23 mouse cellular contexts compared by ENCODE assay signal in genomic region chr11:48038051-48038450, GRCm38 (mm10).
"Had no signal": no experiment of that assay in that cellular context is flagged by ENCODE, and none has a peak within 500 bp of the region (broad histone marks: within the 10 kb centered on the region; RNA-seq: fewer than 3 reads in every experiment).

No protein-coding gene starts in this region.

- H3K4me2 ChIP-seq: intestine, embryonic 15.5 days; limb, embryonic 13.5 days; liver, embryonic 12.5 days; liver, embryonic 15.5 days; midbrain, embryonic 12.5 days had no signal

- ATAC-seq: intestine, embryonic 15.5 days; liver, embryonic 12.5 days; midbrain, embryonic 16.5 days had no signal

- H3K27me3 ChIP-seq: intestine, embryonic 15.5 days; limb, embryonic 13.5 days; liver, embryonic 12.5 days; liver, embryonic 15.5 days; midbrain, embryonic 12.5 days had no signal

- H3K9me3 ChIP-seq: intestine, embryonic 15.5 days; limb, embryonic 13.5 days; liver, embryonic 12.5 days; liver, embryonic 15.5 days; midbrain, embryonic 12.5 days had no signal

- H3K4me1 ChIP-seq: intestine, embryonic 15.5 days; liver, embryonic 12.5 days; liver, embryonic 15.5 days had no signal

- H3K36me3 ChIP-seq: intestine, embryonic 15.5 days; limb, embryonic 13.5 days; liver, embryonic 12.5 days; liver, embryonic 15.5 days; midbrain, embryonic 12.5 days had no signal

- H3K27ac ChIP-seq: intestine, embryonic 15.5 days; layer of hippocampus, adult 2 months; limb, embryonic 13.5 days; liver, embryonic 12.5 days; liver, embryonic 15.5 days; midbrain, embryonic 12.5 days; stomach, postnatal 0 days had no signal

- DNase-seq: kidney, adult 11 months; kidney, adult 9 months; kidney, postnatal 25 days; layer of hippocampus, adult 9-11 months; liver; lung, adult 2 months; lung, postnatal 14 days; lung, postnatal 4 days; right cerebral cortex, adult 18-20 months; right cerebral cortex, postnatal 14 days; right cerebral cortex, postnatal 4 days; thymus, adult 2 months; thymus, postnatal 14 days; thymus, postnatal 4 days had no signal

- H3K4me3 ChIP-seq: intestine, embryonic 15.5 days; layer of hippocampus, adult 2 months; limb, embryonic 13.5 days; liver, embryonic 12.5 days; liver, embryonic 15.5 days; midbrain, embryonic 12.5 days; myocyte had no signal

- H3K9ac ChIP-seq: intestine, embryonic 15.5 days; limb, embryonic 13.5 days; liver, embryonic 12.5 days; liver, embryonic 15.5 days; midbrain, embryonic 12.5 days had no signal
